Mouse (Mus musculus) heart, adult 2 months (tissue): ENCODE measurements at regions not wholly inside any gene's neighbourhood (a gene's known extent, or its start where the extent isn't known, plus 50 kb on each side); places are given as distances from the start of the nearest gene placed in this dataset.

Experiments used
- CTCF ChIP-seq: fragments of 200-600 bp; IDR thresholded peaks from 2 replicates; pipeline ENCODE4 v1.8.1; 2022; ENCODE audit warnings: antibody characterized with exemption, mild to moderate bottlenecking, moderate library complexity
- EP300 ChIP-seq: fragments of 200-500 bp; IDR thresholded peaks from 2 replicates; pipeline ENCODE4 v1.6.1; 2011; ENCODE audit warnings: low read depth, low read length, control low read depth; ENCODE audit not compliant: insufficient read depth
- POLR2A ChIP-seq: fragments of 200-500 bp; IDR thresholded peaks from 2 replicates; pipeline ENCODE4 v1.6.1; 2011; ENCODE audit warnings: mild to moderate bottlenecking, low read depth, low read length, control low read depth; ENCODE audit not compliant: insufficient read depth

DNA sequence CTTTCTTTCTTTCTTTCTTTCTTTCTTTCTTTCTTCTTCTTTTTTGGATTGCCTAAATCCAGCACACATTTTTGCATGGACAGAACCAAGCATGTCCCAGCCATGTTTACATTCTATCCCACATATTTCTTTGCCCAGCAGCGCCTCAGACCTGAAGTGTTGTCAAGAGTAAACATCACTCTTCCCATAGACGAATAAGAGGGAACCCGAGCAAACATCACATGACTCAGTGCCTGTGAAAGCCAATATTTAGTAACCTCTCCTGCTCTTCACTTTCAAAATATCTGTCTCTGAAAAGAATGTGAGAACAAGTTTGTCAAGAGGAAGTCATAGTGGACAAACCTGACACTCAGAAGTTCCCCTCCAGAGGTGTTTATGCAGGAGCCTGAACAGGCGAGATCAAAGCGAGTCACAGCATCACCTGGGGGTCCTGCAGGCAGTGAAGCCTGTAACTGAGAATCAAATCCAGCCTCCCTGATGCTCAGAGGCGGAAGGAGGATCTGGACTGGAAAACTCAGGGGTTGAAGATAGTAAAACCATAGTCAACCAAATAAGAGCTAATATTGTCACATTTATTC, 102.1 kb upstream of the Mctp2 start:
- TF ChIP-seq CTCF (no peak), POLR2A (no peak), EP300 (no peak)
